Mouse (Mus musculus) adrenal gland, postnatal 14 days (tissue): ENCODE results near the gene Nupr1. TPM values are rescaled to one million over a fixed set of nuclear protein-coding genes. Genes with fewer than 3 reads are reported as not detected.
A peak's percentile ranks its signal among the peaks of the same experiment; 100 is the strongest.

ENCODE experiments used
- DNase-seq: peaks from one replicate; pipeline ENCODE4 v3.0.0; 2021; ENCODE audit warnings: mixed read lengths
- microRNA-seq, 2 experiments: library from miRNA; unstranded; fragments of <30 nt; microRNA quantifications; one replicate each; pipeline ENCODE4 v1.2.0; 2021
- total RNA-seq: library from RNA; stranded (reverse); gene quantifications from 2 replicates; pipeline ENCODE4 v1.2.3, GENCODE M21; 2021

Nupr1 gene
- total RNA-seq, 1 experiment from 2014 or later, result 16.2 TPM

GRCm38 (mm10) chr7:126598919-126599318 lies 31.7 kb downstream of the Nupr1 start:
- DNase-seq, result no peak

- no peak for DNase-seq
Observed at GRCm38 (mm10) chr7:126596414-126596813, 34.2 kb downstream of the Nupr1 start.

GRCm38 (mm10) chr7:126595890-126596289 lies 34.8 kb downstream of the Nupr1 start:
- no peak for DNase-seq

DNA sequence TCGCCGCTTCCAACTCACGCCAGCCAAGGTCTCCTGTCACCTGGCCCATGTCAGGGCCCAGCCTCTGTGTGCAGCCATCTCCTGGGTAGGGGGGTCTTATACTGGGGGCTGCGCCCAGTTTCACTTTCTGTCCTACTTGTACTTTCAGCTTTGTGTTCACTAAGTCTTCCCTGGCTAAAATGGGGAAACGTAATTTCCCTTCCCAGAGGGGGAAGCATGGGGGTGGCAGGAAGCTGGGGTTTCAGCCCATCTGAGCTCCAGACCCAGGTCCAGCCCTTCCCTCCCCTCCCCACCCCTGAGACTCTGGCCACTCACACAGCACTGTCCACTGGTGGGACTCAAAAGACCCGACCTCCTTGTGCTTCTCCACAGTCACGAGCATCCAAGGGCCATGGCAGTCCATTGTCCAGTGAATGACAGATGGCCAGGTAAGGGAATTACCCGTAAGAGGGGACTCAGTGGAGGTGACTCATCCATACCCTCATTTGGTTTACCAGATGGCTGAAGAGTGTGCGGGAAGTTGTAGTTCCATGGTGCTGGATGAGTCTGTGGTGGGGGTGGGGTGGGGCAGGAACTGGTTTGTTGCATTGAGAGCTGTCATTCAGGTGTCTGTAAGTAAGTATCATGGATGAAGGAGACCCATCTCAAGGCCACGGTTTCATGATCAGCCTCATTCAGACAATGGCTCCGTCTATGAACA lies 35.6 kb downstream of the Nupr1 start, which contains the start of gene Il27:
Gene Il27 (minus strand): TSS at position 80 of the 700 bp plus-strand sequence.
- DNase-seq, result no peak

- DNase-seq, result peak; percentile 86
Observed at GRCm38 (mm10) chr7:126587779-126588178, 42.9 kb downstream of the Nupr1 start.

DNA sequence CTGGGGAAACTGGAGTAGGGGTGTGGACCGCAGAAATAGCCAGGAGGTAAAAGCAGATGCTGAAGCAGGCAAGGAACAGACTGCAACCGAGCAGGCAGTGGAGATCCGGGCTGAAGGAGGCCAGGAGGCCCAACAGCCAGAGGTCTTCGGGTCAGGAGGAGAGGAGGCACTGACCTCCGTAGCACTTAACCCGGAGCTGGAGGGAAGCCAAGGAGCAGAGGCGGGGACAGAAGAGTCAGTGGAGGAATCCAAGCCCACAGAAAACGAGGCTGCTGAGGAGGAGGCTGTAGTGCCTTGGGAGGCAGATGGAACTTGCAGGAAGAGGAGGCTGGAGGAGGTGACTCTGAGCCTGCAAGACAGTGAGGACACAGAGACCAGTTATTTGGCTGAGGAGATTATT lies 43.8 kb downstream of the Nupr1 start:
- DNase-seq, result peak; percentile 45

- DNase-seq, result no peak
Observed at GRCm38 (mm10) chr7:126585717-126586116, 44.9 kb downstream of the Nupr1 start, which contains the start of gene Cln3. Gene Cln3, minus strand, starts transcription at chr7:126585817.

DNA sequence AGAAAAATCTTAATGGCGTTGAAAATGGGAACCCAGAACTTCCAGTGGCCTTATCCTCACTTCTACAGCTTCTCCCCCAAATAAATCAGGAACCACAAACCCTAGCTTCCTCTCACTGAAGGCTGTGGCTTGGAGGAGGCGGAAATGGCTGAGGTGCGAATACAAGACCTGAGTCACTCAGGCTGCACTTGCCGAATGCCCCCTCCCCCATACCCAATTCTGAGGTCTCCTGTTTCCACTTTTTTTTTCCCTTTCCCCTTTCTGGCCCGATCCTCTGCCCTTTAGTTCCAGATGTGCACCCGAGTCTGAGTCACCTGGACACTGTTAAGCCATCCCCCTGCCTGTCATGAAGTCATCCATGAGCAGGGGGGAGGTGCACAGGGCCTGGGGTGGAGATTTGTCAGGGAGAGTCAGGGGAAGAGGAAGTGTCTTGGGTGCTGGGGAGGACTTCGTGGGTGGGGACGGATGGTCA lies 46.1 kb downstream of the Nupr1 start, which contains the start of gene Apobr:
Gene Apobr (plus strand): TSS at position 437 of the 472 bp plus-strand sequence.
- no peak for DNase-seq

GRCm38 (mm10) chr7:126583761-126584160 lies 46.9 kb downstream of the Nupr1 start:
- DNase-seq, result no peak

GRCm38 (mm10) chr7:126583251-126583709 lies 47.4 kb downstream of the Nupr1 start:
- peak; percentile 92 for DNase-seq

DNA sequence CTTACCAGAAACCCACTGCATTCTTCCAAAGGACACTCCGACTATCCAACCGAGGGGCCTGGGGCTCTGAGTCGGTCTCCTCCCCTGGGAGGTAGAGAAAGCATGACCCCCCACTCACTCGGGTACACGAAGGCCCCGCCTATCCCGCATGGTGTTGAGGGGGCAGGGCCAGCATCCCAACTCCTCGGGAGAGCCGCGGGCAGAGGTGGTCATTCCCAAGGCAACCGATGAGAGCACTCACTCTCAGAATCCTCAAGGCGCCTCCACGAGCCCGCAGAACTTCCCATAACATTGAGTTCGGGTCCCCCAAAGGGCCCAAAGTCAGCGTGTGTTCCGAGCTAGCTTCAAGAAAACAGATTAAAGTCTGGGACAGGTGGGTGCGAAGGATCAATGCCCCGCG lies 47.9 kb downstream of the Nupr1 start:
- DNase-seq, result peak; percentile 54

DNA sequence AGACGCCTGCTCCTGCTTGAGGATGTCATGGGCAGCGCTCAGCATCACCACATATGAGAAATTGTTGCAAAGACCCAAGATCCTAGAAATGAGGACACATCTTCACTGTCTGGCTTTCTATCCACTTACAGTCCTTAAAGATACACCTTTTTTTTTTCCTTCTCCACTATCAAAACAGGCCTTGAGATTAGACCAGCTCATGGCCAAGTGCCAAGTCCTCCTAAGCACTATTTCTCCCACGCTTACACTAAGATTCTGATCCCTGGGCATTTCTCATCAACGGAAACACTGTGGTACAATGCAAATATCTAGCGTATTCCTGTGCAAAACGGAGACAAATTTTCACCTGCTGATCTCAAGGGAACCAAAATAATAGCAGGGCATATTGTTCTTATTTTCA lies 49.0 kb downstream of the Nupr1 start:
- DNase-seq, result no peak

DNA sequence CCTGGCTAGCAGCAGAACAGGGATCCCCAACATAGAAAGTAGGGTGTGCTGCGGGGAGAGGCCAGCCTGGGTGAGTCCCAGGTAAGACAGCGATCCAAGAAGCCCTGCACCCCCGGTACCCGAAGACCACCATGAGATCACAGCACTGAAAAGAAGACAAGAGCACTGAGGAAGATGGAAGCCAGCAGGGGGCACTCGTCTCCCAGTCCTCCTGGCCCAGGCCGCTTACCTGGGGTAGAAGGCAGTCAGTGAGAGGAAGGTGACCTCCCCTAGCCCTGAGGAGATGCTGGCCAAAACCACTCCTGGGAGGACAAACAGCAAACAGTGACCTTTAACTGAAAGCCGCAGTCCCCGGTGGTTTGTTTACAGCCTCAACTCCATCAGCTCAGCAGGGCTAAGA lies 51.5 kb downstream of the Nupr1 start:
- DNase-seq, result peak; percentile 53

DNA sequence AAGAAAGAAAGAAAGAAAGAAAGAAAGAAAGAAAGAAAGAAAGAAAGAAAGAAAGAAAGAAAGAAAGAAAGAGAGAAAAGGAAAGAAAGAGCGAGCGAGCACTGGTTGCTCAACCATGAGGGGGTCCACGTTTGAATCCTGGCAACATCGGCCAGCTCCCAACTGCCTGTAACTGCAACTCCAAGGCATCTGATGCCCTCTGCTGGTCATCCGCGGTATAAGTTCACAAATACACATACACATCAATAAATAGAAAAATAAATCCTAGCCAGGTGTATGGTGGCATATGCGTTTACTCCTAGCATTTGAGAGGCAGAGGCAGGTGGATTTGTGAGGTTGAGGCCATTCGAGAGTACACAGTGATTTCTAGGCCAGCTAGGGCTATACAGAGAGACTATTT lies 53.7 kb downstream of the Nupr1 start:
- peak; percentile 74 for DNase-seq

Small RNA genes lying within 50 kb of the gene (microRNA-seq; reads per million reads assigned to microRNA genes)
- gene Mir7059, result 1.3 to 2.3 reads per million in 2 experiments

Other genes with a start within 250 kb of the Nupr1 start
- 7.1 and 8.4 TPM in 2 replicates for gene Nfatc2ip, start 234.1 kb downstream of the Nupr1 start, total RNA-seq
- 2.7 and 19.9 TPM in 2 replicates for gene Cd19, start 216.0 kb downstream of the Nupr1 start, total RNA-seq
- 35.7 and 45.2 TPM in 2 replicates for gene Rabep2, start 202.1 kb downstream of the Nupr1 start, total RNA-seq
- 0.33 and 0.68 TPM in 2 replicates for gene Atp2a1, start 167.8 kb downstream of the Nupr1 start, total RNA-seq
- 52.3 and 56.4 TPM in 2 replicates for gene Sh2b1, start 155.4 kb downstream of the Nupr1 start, total RNA-seq
- gene Tufm, start 143.5 kb downstream of the Nupr1 start, total RNA-seq, result 221 and 223 TPM in 2 replicates
- 90.3 and 96.7 TPM in 2 replicates for gene Atxn2l, start 127.4 kb downstream of the Nupr1 start, total RNA-seq
- 241 and 262 TPM in 2 replicates for gene Eif3c, start 64.5 kb downstream of the Nupr1 start, total RNA-seq
- 2.9 and 3.5 TPM in 2 replicates for gene Apobr, start 45.9 kb downstream of the Nupr1 start, total RNA-seq
- gene Cln3, start 45.0 kb downstream of the Nupr1 start, total RNA-seq, result 25.3 and 31.1 TPM in 2 replicates
- not detected in 2 replicates for gene Il27, start 35.9 kb downstream of the Nupr1 start, total RNA-seq
- gene Sgf29, start 18.4 kb upstream of the Nupr1 start, total RNA-seq, result 38.3 and 48.0 TPM in 2 replicates
- 81.6 and 83.8 TPM in 2 replicates for gene Sult1a1, start 45.6 kb upstream of the Nupr1 start, total RNA-seq
- gene Bola2, start 64.5 kb upstream of the Nupr1 start, total RNA-seq, result 74.9 and 82.9 TPM in 2 replicates
- 10.7 and 18.6 TPM in 2 replicates for gene Slx1b, start 64.9 kb upstream of the Nupr1 start, total RNA-seq
- gene Coro1a, start 76.9 kb upstream of the Nupr1 start, total RNA-seq, result 12.0 and 78.1 TPM in 2 replicates
- gene Mapk3, start 128.7 kb upstream of the Nupr1 start, total RNA-seq, result 128 and 136 TPM in 2 replicates
- 3.8 and 5.6 TPM in 2 replicates for gene Gdpd3, start 135.5 kb upstream of the Nupr1 start, total RNA-seq
- gene Ypel3, start 146.1 kb upstream of the Nupr1 start, total RNA-seq, result 129 and 173 TPM in 2 replicates
- 1.2 and 1.5 TPM in 2 replicates for gene Tbx6, start 150.6 kb upstream of the Nupr1 start, total RNA-seq
- gene Ppp4c, start 161.6 kb upstream of the Nupr1 start, total RNA-seq, result 94.7 and 109 TPM in 2 replicates
- gene Fam57b, start 166.8 kb upstream of the Nupr1 start, total RNA-seq, result 32.1 and 32.5 TPM in 2 replicates
- not detected in 2 replicates for gene 4930451I11Rik, start 200.8 kb upstream of the Nupr1 start, total RNA-seq
- gene Doc2a, start 216.6 kb upstream of the Nupr1 start, total RNA-seq, result 0.63 and 0.64 TPM in 2 replicates
- gene Hirip3, start 231.1 kb upstream of the Nupr1 start, total RNA-seq, result 24.1 and 30.2 TPM in 2 replicates
- gene Ino80e, start 231.5 kb upstream of the Nupr1 start, total RNA-seq, result 39.2 and 41.9 TPM in 2 replicates